Mouse (Mus musculus) heart, postnatal 0 days (tissue): ENCODE results near the gene Wasf2. TPM values are rescaled to one million over a fixed set of nuclear protein-coding genes. Genes with fewer than 3 reads are reported as not detected.

Experiments
- ATAC-seq: fragments of 200-750 bp; cut with Nextera tagmentation; 2 replicates; pipeline ENCODE4 v1.8.0; 2017; ENCODE audit warnings: low read depth, moderate number of reproducible peaks, moderate library complexity; ENCODE audit not compliant: insufficient read depth
- DNase-seq: peaks from one replicate; pipeline ENCODE4 v3.0.0-alpha.2; 2016; ENCODE audit warnings: low spot score
- H3K27ac ChIP-seq: fragments of 300-500 bp; sonication (generic); 2 replicates; pipeline ENCODE4 v1.5.1; 2014; ENCODE audit warnings: low read depth, mild to moderate bottlenecking
- H3K27me3 ChIP-seq: fragments of 300-500 bp; sonication (generic); 2 replicates; pipeline ENCODE4 v1.6.1; 2014; ENCODE audit warnings: low read length, mixed read lengths; ENCODE audit not compliant: control insufficient read depth, insufficient read depth
- H3K36me3 ChIP-seq: fragments of 300-500 bp; sonication (generic); replicated peaks from 2 replicates; pipeline ENCODE4 v1.6.1; 2014; ENCODE audit warnings: low read length, mixed read lengths; ENCODE audit not compliant: control insufficient read depth, insufficient read depth
- H3K4me1 ChIP-seq: fragments of 300-500 bp; sonication (generic); 2 replicates; pipeline ENCODE4 v1.6.1; 2014; ENCODE audit warnings: antibody characterized with exemption; ENCODE audit not compliant: control insufficient read depth, insufficient read depth
- H3K4me2 ChIP-seq: fragments of 300-500 bp; sonication (generic); 2 replicates; pipeline ENCODE4 v1.6.1; 2014; ENCODE audit warnings: low read depth, mild to moderate bottlenecking, low read length, moderate library complexity
- H3K4me3 ChIP-seq: fragments of 300-500 bp; sonication (generic); 2 replicates; pipeline ENCODE4 v1.5.1; 2014; ENCODE audit warnings: low read depth, low read length
- H3K9ac ChIP-seq: fragments of 300-500 bp; sonication (generic); replicated peaks from 2 replicates; pipeline ENCODE4 v1.6.1; 2014; ENCODE audit warnings: low read depth, low read length, mixed read lengths
- H3K9me3 ChIP-seq: fragments of 300-500 bp; sonication (generic); replicated peaks from 2 replicates; pipeline ENCODE4 v1.6.1; 2016; ENCODE audit warnings: low read length; ENCODE audit not compliant: control insufficient read depth
- CTCF ChIP-seq: IDR thresholded peaks from 2 replicates; pipeline ENCODE4 v1.5.1; 2016; ENCODE audit warnings: antibody characterized with exemption, control low read depth, low read depth
- EP300 ChIP-seq: IDR thresholded peaks from 2 replicates; pipeline ENCODE4 v1.6.1; 2016; ENCODE audit warnings: antibody characterized with exemption, low read depth
- WGBS: fragments of 180-500 bp; shearing (Covaris S2); extraction: QIAGEN DNeasy Blood & Tissue Kit; methylation state at CpG from one replicate; pipeline ENCODE4 v1.1.7; 2014; 5-methylcytosine and 5-hydroxymethylcytosine counted together
- polyA plus RNA-seq: library from polyadenylated mRNA; unstranded; fragments of >200 nt; fragmentation: Nextera tagmentation; extraction: Ambion mirVana; gene quantifications from 2 replicates; pipeline ENCODE4 v1.2.1, GENCODE M21; 2015
- total RNA-seq: library from RNA; depleted of rRNA; stranded (reverse); fragments of >200 nt; gene quantifications from 2 replicates; pipeline ENCODE4 v1.2.3, GENCODE M21; 2014; ENCODE audit warnings: low replicate concordance

Wasf2 gene
- total and polyA plus RNA-seq, 2 experiments from 2014 or later = 54.5 to 62.4 TPM

DNA sequence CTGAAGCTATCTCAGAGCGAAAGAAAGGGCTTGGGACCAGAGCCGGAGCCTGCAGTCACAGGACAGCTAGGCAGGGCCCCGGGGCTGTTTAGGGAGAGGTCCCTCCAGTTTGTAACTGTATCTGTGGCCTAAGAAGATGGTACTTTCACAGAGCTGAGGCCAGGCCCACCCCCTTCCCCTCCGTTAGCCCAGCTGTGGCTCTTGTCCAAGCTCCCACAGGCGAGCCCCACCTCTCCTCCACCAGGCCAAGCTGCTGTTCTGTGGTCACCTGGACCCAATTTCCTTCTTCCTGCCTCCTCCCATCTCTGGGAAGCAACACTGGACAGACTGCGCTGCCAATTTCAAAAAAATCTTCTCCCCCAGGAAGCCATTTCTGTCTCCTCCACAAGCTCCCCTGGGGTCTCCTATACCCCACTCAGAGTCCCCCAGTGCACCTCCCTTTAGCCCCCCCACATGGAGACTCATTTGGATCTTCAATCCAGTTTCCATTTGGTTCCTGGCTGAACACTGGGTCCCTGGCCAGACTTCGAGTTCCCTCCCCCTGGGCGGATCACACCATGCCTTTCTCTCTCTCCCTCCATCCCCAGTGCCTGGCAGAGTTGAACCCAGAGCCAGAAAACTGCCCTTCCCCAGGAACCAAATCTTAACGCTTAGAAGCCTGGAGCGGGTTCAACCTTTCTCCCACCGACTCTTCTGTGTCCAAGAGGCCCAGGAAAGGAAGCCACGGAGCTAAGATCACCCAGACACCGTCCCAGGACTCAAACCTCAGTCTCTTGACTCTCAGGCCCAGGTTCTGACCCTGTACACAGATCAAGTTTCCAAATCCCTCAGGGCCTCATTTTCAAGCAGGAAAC, 21.6 kb upstream of the Wasf2 start:
- no peaks in the 10 kb centered on the region for H3K27me3 ChIP-seq
- TF ChIP-seq EP300 (no peak), CTCF (no peak)
- H3K4me1 ChIP-seq = peaks cover 17% of the 10 kb centered on the region
- H3K4me2 ChIP-seq = no peak overlapping the region
- 57% methylated on average over 13 of the region's 13 CpGs for whole genome bisulfite sequencing
- no peaks in the 10 kb centered on the region for H3K9me3 ChIP-seq
- ATAC-seq (no peak), DNase-seq (no peak)
- no peaks in the 10 kb centered on the region for H3K36me3 ChIP-seq
- H3K4me3 ChIP-seq = no peak overlapping the region
- peak overlapping the region; percentile 67 for H3K27ac ChIP-seq
- no peak overlapping the region; the same call in 1 of the 2 replicates for H3K9ac ChIP-seq

DNA sequence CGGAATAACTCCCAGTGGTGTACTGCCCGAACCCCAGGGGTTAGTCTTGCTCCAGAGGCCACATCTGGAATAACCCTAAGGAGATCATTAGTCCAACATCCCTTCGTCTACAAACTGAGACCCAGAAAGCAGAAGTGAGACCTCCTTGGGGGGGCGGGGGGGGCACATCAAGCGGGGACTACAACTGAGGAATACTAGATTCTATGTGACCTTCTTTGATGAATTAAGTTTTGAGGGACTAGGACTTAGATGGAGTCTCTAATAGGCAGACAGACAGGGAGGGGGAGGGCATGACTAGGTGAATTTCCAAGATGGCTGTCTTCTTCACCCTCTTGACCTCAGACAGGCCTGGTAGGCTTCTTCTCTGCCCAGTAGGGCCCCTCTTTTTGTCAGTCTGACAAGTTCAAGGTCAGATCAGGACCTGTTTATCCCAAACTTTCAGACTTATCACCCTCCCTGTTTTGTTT, 20.9 kb upstream of the Wasf2 start:
- Histone ChIP-seq H3K9me3 (no peaks in the 10 kb centered on the region), H3K27ac (peak overlapping the region; percentile 67; the same call in 1 of the 2 replicates), H3K9ac (no peak overlapping the region), H3K4me1 (peaks cover 17% of the 10 kb centered on the region), H3K36me3 (no peaks in the 10 kb centered on the region), H3K4me3 (no peak overlapping the region), H3K27me3 (no peaks in the 10 kb centered on the region), H3K4me2 (no peak overlapping the region)
- DNase-seq = no peak
- ATAC-seq = no peak
- TF ChIP-seq EP300 = no peak
- TF ChIP-seq CTCF = no peak
- WGBS = 71% methylated on average over 5 of the region's 5 CpGs

GRCm38 (mm10) chr4:133112175-133112838, 18.0 kb upstream of the Wasf2 start:
- DNase-seq (no peak), ATAC-seq (no peak)
- H3K27ac ChIP-seq = no peak overlapping the region
- TF ChIP-seq CTCF (no peak), EP300 (no peak)
- WGBS = 53% methylated on average over 13 of the region's 13 CpGs
- peaks cover 19% of the 10 kb centered on the region for H3K4me1 ChIP-seq
- H3K9me3 ChIP-seq = no peaks in the 10 kb centered on the region
- no peaks in the 10 kb centered on the region for H3K36me3 ChIP-seq
- no peak overlapping the region; the same call in 1 of the 2 replicates for H3K9ac ChIP-seq
- H3K27me3 ChIP-seq = no peaks in the 10 kb centered on the region
- no peak overlapping the region for H3K4me3 ChIP-seq
- no peak overlapping the region for H3K4me2 ChIP-seq

DNA sequence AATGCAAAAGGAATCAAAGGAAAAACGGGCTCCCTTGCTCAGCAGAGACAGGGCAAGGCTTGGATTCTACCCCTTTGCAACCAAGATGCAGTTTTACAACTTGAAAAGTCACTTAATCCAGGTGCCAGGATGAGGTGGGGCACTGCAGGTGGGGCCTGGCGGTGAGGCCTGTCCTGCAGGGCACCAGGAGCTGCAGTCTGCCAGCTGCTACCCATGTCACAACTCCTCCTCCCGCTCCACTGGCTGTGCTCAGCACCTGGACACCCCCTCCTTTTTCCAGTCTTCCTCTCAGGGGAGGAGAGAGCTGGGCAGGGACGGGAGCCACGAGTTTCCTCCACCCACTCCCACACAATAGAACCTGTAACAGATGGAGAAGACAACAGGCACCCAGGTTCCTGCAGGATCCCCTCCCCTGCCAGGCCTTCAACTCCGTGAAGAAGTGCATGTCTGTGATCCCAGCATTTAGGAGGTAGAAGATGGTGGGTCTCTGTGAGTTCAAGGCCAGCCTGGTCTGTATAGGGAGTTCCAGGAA, 16.9 kb upstream of the Wasf2 start:
- 64% methylated on average over 6 of the region's 6 CpGs for WGBS

GRCm38 (mm10) chr4:133114762-133115161, 15.5 kb upstream of the Wasf2 start:
- Histone ChIP-seq H3K4me1 (peaks cover 10% of the 10 kb centered on the region; the same call in 1 of the 2 replicates), H3K27me3 (no peaks in the 10 kb centered on the region), H3K9me3 (no peaks in the 10 kb centered on the region), H3K4me2 (no peak overlapping the region), H3K4me3 (no peak overlapping the region), H3K27ac (no peak overlapping the region), H3K36me3 (no peaks in the 10 kb centered on the region), H3K9ac (no peak overlapping the region)
- no peak for TF ChIP-seq CTCF
- TF ChIP-seq EP300 = no peak
- WGBS = 83% methylated on average over 3 of the region's 3 CpGs
- DNase-seq (no peak), ATAC-seq (no peak)

More for the DNA sequence above, 16.9 kb upstream of the Wasf2 start:
- Histone ChIP-seq H3K4me2 (no peak overlapping the region), H3K4me3 (no peak overlapping the region), H3K9ac (no peak overlapping the region), H3K4me1 (peaks cover 16% of the 10 kb centered on the region), H3K27ac (no peak overlapping the region), H3K36me3 (no peaks in the 10 kb centered on the region), H3K27me3 (no peaks in the 10 kb centered on the region), H3K9me3 (no peaks in the 10 kb centered on the region)
- TF ChIP-seq CTCF (no peak), EP300 (no peak)
- ATAC-seq = no peak
- DNase-seq = no peak
